Mouse (Mus musculus) hindbrain, postnatal 0 days (tissue): ENCODE measurements at regions not wholly inside any gene's neighbourhood (a gene's known extent, or its start where the extent isn't known, plus 50 kb on each side); places are given as distances from the start of the nearest gene placed in this dataset.

Experiments
- ATAC-seq: fragments of 200-750 bp; cut with Nextera tagmentation; 2 replicates; pipeline ENCODE4 v1.8.0; 2017; ENCODE audit warnings: mild to moderate bottlenecking, moderate TSS enrichment, moderate library complexity
- DNase-seq: peaks from one replicate; pipeline ENCODE4 v3.0.0-alpha.2; 2015; ENCODE audit warnings: low spot score
- H3K27ac ChIP-seq: fragments of 300-500 bp; sonication (generic); 2 replicates; pipeline ENCODE4 v1.5.1; 2014; ENCODE audit warnings: mild to moderate bottlenecking
- H3K27me3 ChIP-seq: fragments of 300-500 bp; sonication (generic); 2 replicates; pipeline ENCODE4 v1.6.1; 2014; ENCODE audit warnings: low read length, mixed read lengths; ENCODE audit not compliant: insufficient read depth
- H3K36me3 ChIP-seq: fragments of 300-500 bp; sonication (generic); 2 replicates; pipeline ENCODE4 v1.6.1; 2014; ENCODE audit warnings: low read length, mixed read lengths; ENCODE audit not compliant: insufficient read depth
- H3K4me1 ChIP-seq: fragments of 300-500 bp; sonication (generic); 2 replicates; pipeline ENCODE4 v1.6.1; 2014; ENCODE audit warnings: antibody characterized with exemption, low read length, mixed read lengths; ENCODE audit not compliant: insufficient read depth
- H3K4me2 ChIP-seq: fragments of 300-500 bp; sonication (generic); 2 replicates; pipeline ENCODE4 v1.6.1; 2014; ENCODE audit warnings: low read depth, mild to moderate bottlenecking, low read length, moderate library complexity, mixed read lengths
- H3K4me3 ChIP-seq: fragments of 300-500 bp; sonication (generic); 2 replicates; pipeline ENCODE4 v1.5.1; 2014; ENCODE audit warnings: low read length
- H3K9ac ChIP-seq: fragments of 300-500 bp; sonication (generic); replicated peaks from 2 replicates; pipeline ENCODE4 v1.6.1; 2014; ENCODE audit warnings: mild to moderate bottlenecking, low read length, moderate library complexity, mixed read lengths
- H3K9me3 ChIP-seq: fragments of 300-500 bp; sonication (generic); 2 replicates; pipeline ENCODE4 v1.6.1; 2016; ENCODE audit warnings: low read length, mixed read lengths
- CTCF ChIP-seq: IDR thresholded peaks from 2 replicates; pipeline ENCODE4 v1.5.1; 2016; ENCODE audit warnings: antibody characterized with exemption, control low read depth, low read depth
- WGBS: fragments of 180-500 bp; shearing (Covaris S2); extraction: QIAGEN DNeasy Blood & Tissue Kit; methylation state at CpG from one replicate; pipeline ENCODE4 v1.1.7; 2014; 5-methylcytosine and 5-hydroxymethylcytosine counted together

- DNase-seq (no peak), ATAC-seq (no peak)
- WGBS: 97% methylated on average over 1 of the region's 1 CpGs
- H3K27ac ChIP-seq: no peak overlapping the region
- H3K27me3 ChIP-seq: no peaks in the 10 kb centered on the region
- H3K4me2 ChIP-seq: no peak overlapping the region
- H3K9me3 ChIP-seq: no peaks in the 10 kb centered on the region
- no peak for TF ChIP-seq CTCF
- H3K4me1 ChIP-seq: no peaks in the 10 kb centered on the region
- H3K4me3 ChIP-seq: no peak overlapping the region
- H3K9ac ChIP-seq: no peak overlapping the region
- no peaks in the 10 kb centered on the region for H3K36me3 ChIP-seq
Observed at GRCm38 (mm10) chr15:61342618-61343017, 419.8 kb upstream of the A1bg start.

- 79% methylated on average over 2 of the region's 2 CpGs for WGBS
- no peaks in the 10 kb centered on the region for H3K4me1 ChIP-seq
- no peak for ATAC-seq
- H3K4me2 ChIP-seq: no peak overlapping the region
- no peak overlapping the region for H3K27ac ChIP-seq
- no peak overlapping the region for H3K4me3 ChIP-seq
- H3K9me3 ChIP-seq: no peaks in the 10 kb centered on the region
- no peaks in the 10 kb centered on the region for H3K27me3 ChIP-seq
- TF ChIP-seq CTCF: no peak
- H3K9ac ChIP-seq: no peak overlapping the region
- DNase-seq: no peak
- no peaks in the 10 kb centered on the region for H3K36me3 ChIP-seq
Observed at GRCm38 (mm10) chr15:61327925-61328324, 405.1 kb upstream of the A1bg start.

- whole genome bisulfite sequencing: 94% methylated on average over 7 of the region's 7 CpGs
- Histone ChIP-seq H3K36me3 (no peaks in the 10 kb centered on the region), H3K9ac (no peak overlapping the region), H3K9me3 (no peaks in the 10 kb centered on the region), H3K4me1 (no peaks in the 10 kb centered on the region), H3K4me3 (no peak overlapping the region), H3K4me2 (no peak overlapping the region), H3K27me3 (no peaks in the 10 kb centered on the region), H3K27ac (no peak overlapping the region)
- TF ChIP-seq CTCF: no peak
- DNase-seq: no peak
- ATAC-seq: no peak
Observed at GRCm38 (mm10) chr15:61322243-61322642, 399.4 kb upstream of the A1bg start.

- Histone ChIP-seq H3K27ac (no peak overlapping the region), H3K4me1 (no peaks in the 10 kb centered on the region), H3K27me3 (no peaks in the 10 kb centered on the region), H3K36me3 (no peaks in the 10 kb centered on the region), H3K4me2 (no peak overlapping the region), H3K4me3 (no peak overlapping the region), H3K9me3 (no peaks in the 10 kb centered on the region), H3K9ac (no peak overlapping the region)
- 69% methylated on average over 6 of the region's 6 CpGs for WGBS
- no peak for TF ChIP-seq CTCF
- DNase-seq (no peak), ATAC-seq (no peak)
Observed at GRCm38 (mm10) chr15:61309452-61310165, 386.8 kb upstream of the A1bg start.

GRCm38 (mm10) chr15:61308936-61309335, 386.1 kb upstream of the A1bg start:
- TF ChIP-seq CTCF: no peak
- Histone ChIP-seq H3K9ac (no peak overlapping the region), H3K9me3 (no peaks in the 10 kb centered on the region), H3K4me1 (no peaks in the 10 kb centered on the region), H3K36me3 (no peaks in the 10 kb centered on the region), H3K27me3 (no peaks in the 10 kb centered on the region), H3K27ac (no peak overlapping the region), H3K4me3 (no peak overlapping the region), H3K4me2 (no peak overlapping the region)
- WGBS: 71% methylated on average over 4 of the region's 4 CpGs
- DNase-seq (no peak), ATAC-seq (no peak)

- Histone ChIP-seq H3K27me3 (no peaks in the 10 kb centered on the region), H3K4me2 (no peak overlapping the region), H3K36me3 (no peaks in the 10 kb centered on the region), H3K9ac (no peak overlapping the region), H3K27ac (no peak overlapping the region), H3K4me1 (no peaks in the 10 kb centered on the region), H3K9me3 (no peaks in the 10 kb centered on the region), H3K4me3 (no peak overlapping the region)
- DNase-seq (no peak), ATAC-seq (no peak)
- 53% methylated on average over 3 of the region's 3 CpGs for WGBS
- TF ChIP-seq CTCF: no peak
Observed at GRCm38 (mm10) chr15:61304546-61304945, 381.7 kb upstream of the A1bg start.

- Histone ChIP-seq H3K4me3 (no peak overlapping the region), H3K4me1 (no peaks in the 10 kb centered on the region), H3K9me3 (no peaks in the 10 kb centered on the region), H3K27ac (no peak overlapping the region), H3K9ac (no peak overlapping the region), H3K4me2 (no peak overlapping the region), H3K27me3 (no peaks in the 10 kb centered on the region), H3K36me3 (no peaks in the 10 kb centered on the region)
- no peak for ATAC-seq
- TF ChIP-seq CTCF: no peak
- WGBS: 90% methylated on average over 6 of the region's 6 CpGs
- DNase-seq: no peak
Observed at GRCm38 (mm10) chr15:61299796-61300195, 377.0 kb upstream of the A1bg start.
